Comparison of ENCODE assay signal across 12 mouse cellular contexts in genomic region chr14:86484247-86484646, GRCm38 (mm10).
DNase-seq lines count a peak whose midpoint lies in the region; ATAC-seq and TF ChIP-seq lines count a peak whose summit lies in the region.
"Had no signal": no experiment of that assay in that cellular context is flagged by ENCODE, and none has a peak within 500 bp of the region (broad histone marks: within the 10 kb centered on the region; RNA-seq: fewer than 3 reads in every experiment).

No protein-coding gene starts in this region.

- H3K9ac ChIP-seq in kidney, embryonic 16.5 days (replicated peaks; ENCODE audit: low read length) = no peak overlapping the region
- H3K9ac ChIP-seq: forebrain, embryonic 15.5 days; neural tube, embryonic 12.5 days had no signal

- no peaks in the 10 kb centered on the region for H3K4me1 ChIP-seq in kidney, adult 2 months (ENCODE audit: control insufficient read depth, insufficient read depth, low read length)
- no peaks in the 10 kb centered on the region for H3K4me1 ChIP-seq in kidney, embryonic 16.5 days (ENCODE audit: insufficient read depth, low read length)
- H3K4me1 ChIP-seq: limb, embryonic 10.5 days; neural tube, embryonic 12.5 days had no signal

- H3K9me3 ChIP-seq in kidney, embryonic 16.5 days (ENCODE audit: low read length) = no peaks in the 10 kb centered on the region
- H3K9me3 ChIP-seq: forebrain, embryonic 15.5 days; limb, embryonic 10.5 days; neural tube, embryonic 12.5 days had no signal

- WGBS in kidney, adult 2 months = 70% methylated on average over 5 of the region's 5 CpGs
- whole genome bisulfite sequencing in kidney, embryonic 16.5 days = 84% methylated on average over 5 of the region's 5 CpGs

- no peak for ATAC-seq in kidney, embryonic 16.5 days (ENCODE audit: low FRiP score, low TSS enrichment)
- ATAC-seq: forebrain, embryonic 15.5 days had no signal

- H3K27ac ChIP-seq in kidney, adult 2 months (ENCODE audit: insufficient read depth, low read depth, low read length) = no peak overlapping the region
- no peak overlapping the region for H3K27ac ChIP-seq in kidney, embryonic 16.5 days (ENCODE audit: low read length)
- H3K27ac ChIP-seq: forebrain, embryonic 15.5 days; limb, embryonic 10.5 days; macrophage; neural tube, embryonic 12.5 days had no signal

- no peak overlapping the region for H3K4me2 ChIP-seq in kidney, embryonic 16.5 days (replicated peaks; ENCODE audit: low read depth, low read length)
- H3K4me2 ChIP-seq: forebrain, embryonic 15.5 days; neural tube, embryonic 12.5 days had no signal

- peak; percentile 45 for DNase-seq in kidney, adult 2 months
- DNase-seq in cerebellum, adult 11 months = peak; percentile 26
- DNase-seq in cerebellum, postnatal 10 days = peak; percentile 82 to 89
- peak; percentile 55 to 71 for DNase-seq in layer of hippocampus, postnatal 14 days (ENCODE audit: low spot score in 2 of 2)
- DNase-seq in spleen, postnatal 36 days (ENCODE audit: low spot score in 2 of 2) = no peak
- DNase-seq in right cerebral cortex, postnatal 14 days = no peak
- DNase-seq: thymus, postnatal 36 days had no signal

- no peaks in the 10 kb centered on the region for H3K27me3 ChIP-seq in kidney, adult 2 months (replicated peaks; ENCODE audit: control insufficient read depth, insufficient read depth, low read length)
- no peaks in the 10 kb centered on the region for H3K27me3 ChIP-seq in kidney, embryonic 16.5 days (ENCODE audit: insufficient read depth, low read length)
- H3K27me3 ChIP-seq: forebrain, embryonic 15.5 days; neural tube, embryonic 12.5 days had no signal

- no peak for TF ChIP-seq POLR2A in kidney, adult 2 months (IDR thresholded peaks at IDR 0.05; ENCODE audit: low read depth, low read length)

- TF ChIP-seq CTCF in kidney, adult 2 months (conservative IDR thresholded peaks at IDR 0.05; ENCODE audit: insufficient read depth, insufficient read length, low read depth, low read length) = no peak

- no peaks in the 10 kb centered on the region for H3K36me3 ChIP-seq in kidney, adult 2 months (ENCODE audit: control insufficient read depth, insufficient read depth, low read length)
- no peaks in the 10 kb centered on the region for H3K36me3 ChIP-seq in kidney, embryonic 16.5 days (ENCODE audit: insufficient read depth, low read length)
- H3K36me3 ChIP-seq: forebrain, embryonic 15.5 days; limb, embryonic 10.5 days; neural tube, embryonic 12.5 days had no signal

- no peak overlapping the region for H3K4me3 ChIP-seq in kidney, adult 2 months (ENCODE audit: insufficient read depth, low read depth, low read length)
- H3K4me3 ChIP-seq in kidney, embryonic 16.5 days (ENCODE audit: low read length) = no peak overlapping the region
- H3K4me3 ChIP-seq: forebrain, embryonic 15.5 days; limb, embryonic 10.5 days; neural tube, embryonic 12.5 days had no signal

Comparison
In these comparisons a context has a peak if more than half of its experiments do, and no peak if none do; other contexts are left out.
1. DNase-seq: peak in kidney, adult 2 months (single experiment), cerebellum, adult 11 months (single experiment), cerebellum, postnatal 10 days (2 of 2) and layer of hippocampus, postnatal 14 days (2 of 2); none in spleen, postnatal 36 days (0 of 2) and right cerebral cortex, postnatal 14 days (single experiment).